Mouse (Mus musculus) G1E (cell line): ENCODE results near the gene Kcnma1.

ENCODE experiments used
- CTCF ChIP-seq: IDR thresholded peaks from 2 replicates; pipeline ENCODE4 v1.5.1; 2012; ENCODE audit warnings: low read depth, low read length, inconsistent platforms, mixed read lengths
- GATA1 ChIP-seq: IDR thresholded peaks from 2 replicates; pipeline ENCODE4 v1.6.1; 2012; ENCODE audit warnings: borderline replicate concordance, low read length, inconsistent platforms, mixed read lengths
- POLR2AphosphoS5 ChIP-seq: IDR thresholded peaks from 2 replicates; pipeline ENCODE4 v1.6.1; 2012; ENCODE audit warnings: low read depth, low read length, inconsistent platforms; ENCODE audit not compliant: insufficient replicate concordance
- TAL1 ChIP-seq: conservative IDR thresholded peaks from 2 replicates; pipeline ENCODE4 v1.6.1; 2012; ENCODE audit warnings: low read depth, low read length, inconsistent platforms, mixed read lengths

DNA sequence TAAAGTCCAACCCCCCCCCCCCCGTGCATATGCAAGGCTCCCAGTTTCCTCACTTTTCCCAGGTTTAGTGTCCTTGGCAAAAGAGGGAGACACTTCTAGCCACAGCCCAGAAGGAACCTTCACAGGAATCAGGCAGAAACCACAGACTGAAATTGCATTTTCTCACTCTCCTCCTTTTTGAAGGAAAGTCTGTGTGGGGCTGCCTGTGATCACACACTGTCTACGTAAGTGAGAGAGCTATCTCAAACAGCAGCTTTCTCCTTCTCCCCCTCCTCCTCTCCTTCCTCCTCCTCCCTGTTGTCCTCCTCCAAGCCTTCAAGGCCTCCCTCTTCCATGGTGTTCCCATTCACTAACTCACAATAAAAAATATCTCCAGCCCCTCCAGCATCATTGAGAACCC, 90.9 kb downstream of the Kcnma1 start:
- TF ChIP-seq GATA1, result no peak
- TF ChIP-seq CTCF, result no peak
- TF ChIP-seq POLR2AphosphoS5, result no peak
- TF ChIP-seq TAL1, result no peak
